Mouse (Mus musculus) midbrain, embryonic 13.5 days (tissue): Measurements from ENCODE around the gene Hnrnpa3. TPM values are rescaled to one million over a fixed set of nuclear protein-coding genes. Genes with fewer than 3 reads are reported as not detected.
"Not testable (repeated sequence)": the region's sequence is repeated elsewhere in the genome, so short reads cannot be mapped to it uniquely, and the experiment has no call there.

Experiments used
- ATAC-seq: fragments of 200-750 bp; cut with Nextera tagmentation; 2 replicates; pipeline ENCODE4 v1.8.0; 2017; ENCODE audit warnings: mild to moderate bottlenecking, moderate TSS enrichment, moderate library complexity
- H3K27ac ChIP-seq: fragments of 300-500 bp; sonication (generic); 2 replicates; pipeline ENCODE4 v1.5.1; 2015; ENCODE audit warnings: inconsistent platforms, mild to moderate bottlenecking, moderate library complexity
- H3K27me3 ChIP-seq: fragments of 300-500 bp; sonication (generic); 2 replicates; pipeline ENCODE4 v1.6.1; 2015; ENCODE audit warnings: mild to moderate bottlenecking, inconsistent platforms
- H3K36me3 ChIP-seq: fragments of 300-500 bp; sonication (generic); 2 replicates; pipeline ENCODE4 v1.6.1; 2015; ENCODE audit warnings: mild to moderate bottlenecking, inconsistent platforms
- H3K4me1 ChIP-seq: fragments of 300-500 bp; sonication (generic); replicated peaks from 2 replicates; pipeline ENCODE4 v1.6.1; 2015; ENCODE audit warnings: inconsistent platforms
- H3K4me2 ChIP-seq: fragments of 300-500 bp; sonication (generic); replicated peaks from 2 replicates; pipeline ENCODE4 v1.6.1; 2015; ENCODE audit warnings: moderate library complexity, mild to moderate bottlenecking, inconsistent platforms
- H3K4me3 ChIP-seq: fragments of 300-500 bp; sonication (generic); replicated peaks from 2 replicates; pipeline ENCODE4 v1.5.1; 2015; ENCODE audit warnings: mild to moderate bottlenecking, inconsistent platforms
- H3K9ac ChIP-seq: fragments of 300-500 bp; sonication (generic); replicated peaks from 2 replicates; pipeline ENCODE4 v1.6.1; 2015; ENCODE audit warnings: mild to moderate bottlenecking, inconsistent platforms
- H3K9me3 ChIP-seq: fragments of 300-500 bp; sonication (generic); 2 replicates; pipeline ENCODE4 v1.6.1; 2016; ENCODE audit warnings: mild to moderate bottlenecking, inconsistent platforms
- WGBS: fragments of 180-500 bp; shearing (Covaris S2); methylation state at CpG from one replicate; pipeline ENCODE4 v1.1.7; 2015; 5-methylcytosine and 5-hydroxymethylcytosine counted together
- polyA plus RNA-seq: library from polyadenylated mRNA; unstranded; fragments of >200 nt; fragmentation: Nextera tagmentation; extraction: Ambion mirVana; gene quantifications from 2 replicates; pipeline ENCODE4 v1.2.1, GENCODE M21; 2015

Gene Hnrnpa3
- polyA plus RNA-seq, 1 experiment from 2014 or later, result 291 TPM

DNA sequence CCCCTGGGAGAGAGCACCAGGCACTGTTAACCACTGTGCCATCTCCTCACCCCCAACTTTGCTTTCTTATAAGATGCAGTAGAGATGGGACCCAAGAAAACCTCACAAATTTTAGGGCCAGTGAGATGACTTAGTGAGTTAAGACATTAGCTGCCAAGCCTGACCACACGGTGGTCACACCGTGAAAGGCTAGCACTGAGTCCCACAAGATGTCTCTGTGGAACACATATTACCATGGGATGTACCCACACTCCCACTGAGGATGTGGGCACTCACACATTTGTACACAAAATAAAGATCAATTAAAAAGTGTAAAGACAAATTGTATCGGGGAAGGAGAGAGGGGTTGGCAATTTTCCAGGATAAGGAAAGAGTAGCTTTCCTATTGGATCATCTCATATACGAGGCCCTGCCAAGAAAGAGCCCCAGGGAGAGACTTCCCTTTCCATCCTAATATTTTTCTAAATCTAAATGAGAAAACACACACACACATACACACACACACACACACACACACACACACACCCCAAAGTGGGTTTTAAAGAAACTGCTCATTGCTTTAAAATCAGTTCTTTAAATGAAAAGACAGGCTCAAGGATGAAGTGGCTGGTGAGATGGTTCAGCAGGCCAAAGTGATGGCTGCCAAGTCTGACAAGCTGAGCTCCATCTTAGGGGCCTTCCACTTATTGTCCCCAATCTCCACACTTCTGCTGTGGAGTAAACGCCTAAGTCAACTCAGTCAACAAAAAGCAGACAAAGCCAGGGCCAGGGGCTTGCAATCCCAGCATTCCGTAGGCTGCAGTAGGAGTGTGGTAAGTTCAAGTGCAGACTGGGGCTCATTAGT lies 32.2 kb upstream of the Hnrnpa3 start:
- 80% methylated on average over 6 of the region's 6 CpGs for WGBS
- ATAC-seq, result no peak
- no peaks in the 10 kb centered on the region for H3K27me3 ChIP-seq
- no peak overlapping the region for H3K4me2 ChIP-seq
- H3K27ac ChIP-seq, result no peak overlapping the region
- no peaks in the 10 kb centered on the region for H3K9me3 ChIP-seq
- H3K4me3 ChIP-seq, result no peak overlapping the region
- H3K9ac ChIP-seq, result no peak overlapping the region
- no peaks in the 10 kb centered on the region for H3K4me1 ChIP-seq
- no peaks in the 10 kb centered on the region for H3K36me3 ChIP-seq

DNA sequence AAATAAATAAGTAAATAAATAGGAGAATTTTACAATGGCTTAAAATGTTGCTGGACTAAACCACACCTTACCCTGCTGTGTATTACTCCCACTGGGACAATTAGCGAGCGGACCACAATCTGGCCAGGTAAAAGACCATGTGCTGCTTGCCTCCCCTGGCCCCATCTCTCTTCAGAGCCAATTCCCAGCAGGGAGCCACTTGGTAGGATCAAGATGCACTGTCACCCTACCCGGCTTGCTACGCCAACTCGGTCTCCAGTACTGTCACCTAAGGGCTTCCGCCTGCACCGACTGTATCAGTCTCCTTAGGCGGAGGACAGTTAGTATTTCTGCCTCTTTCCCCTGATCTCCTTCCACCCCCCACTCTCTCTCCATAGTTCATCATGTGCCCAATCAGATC lies 30.6 kb upstream of the Hnrnpa3 start:
- 89% methylated on average over 8 of the region's 8 CpGs for WGBS

DNA sequence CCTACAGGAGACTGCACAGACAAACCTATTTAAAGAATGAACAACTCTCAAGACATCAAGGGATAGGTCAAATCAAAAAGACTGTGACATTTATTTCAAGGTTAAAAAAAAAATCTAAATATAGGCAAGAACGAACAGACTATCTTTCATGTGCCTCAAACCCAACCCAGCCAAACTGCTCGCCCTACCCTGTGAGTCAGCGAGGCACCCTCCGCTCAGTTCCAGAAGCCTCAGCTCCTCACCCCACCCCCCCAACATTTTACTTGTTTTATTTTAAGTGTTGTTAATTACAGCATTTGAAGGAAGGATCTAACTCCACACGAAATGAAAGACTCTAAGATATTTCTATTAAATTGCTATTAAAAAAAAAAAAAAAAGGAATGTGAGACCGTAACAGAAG lies 27.6 kb upstream of the Hnrnpa3 start:
- 91% methylated on average over 6 of the region's 6 CpGs for WGBS
- no peak overlapping the region for H3K9ac ChIP-seq
- no peak overlapping the region for H3K4me3 ChIP-seq
- H3K27me3 ChIP-seq, result no peaks in the 10 kb centered on the region
- no peak overlapping the region for H3K4me2 ChIP-seq
- ATAC-seq, result no peak
- H3K9me3 ChIP-seq, result no peaks in the 10 kb centered on the region
- H3K36me3 ChIP-seq, result no peaks in the 10 kb centered on the region
- H3K27ac ChIP-seq, result no peak overlapping the region
- no peaks in the 10 kb centered on the region for H3K4me1 ChIP-seq

More for the DNA sequence above, 30.6 kb upstream of the Hnrnpa3 start:
- no peak overlapping the region for H3K4me3 ChIP-seq
- no peak for ATAC-seq
- no peaks in the 10 kb centered on the region for H3K27me3 ChIP-seq
- no peaks in the 10 kb centered on the region for H3K36me3 ChIP-seq
- H3K9ac ChIP-seq, result no peak overlapping the region
- H3K4me2 ChIP-seq, result no peak overlapping the region
- no peaks in the 10 kb centered on the region for H3K4me1 ChIP-seq
- no peak overlapping the region for H3K27ac ChIP-seq
- H3K9me3 ChIP-seq, result no peaks in the 10 kb centered on the region

GRCm38 (mm10) chr2:75632043-75632442 lies 27.0 kb upstream of the Hnrnpa3 start:
- no peak overlapping the region for H3K4me2 ChIP-seq
- H3K27ac ChIP-seq, result no peak overlapping the region
- no peaks in the 10 kb centered on the region for H3K27me3 ChIP-seq
- H3K9ac ChIP-seq, result no peak overlapping the region
- H3K4me3 ChIP-seq, result no peak overlapping the region
- no peaks in the 10 kb centered on the region for H3K36me3 ChIP-seq
- WGBS, result 89% methylated on average over 6 of the region's 6 CpGs
- ATAC-seq, result no peak
- no peaks in the 10 kb centered on the region for H3K4me1 ChIP-seq
- H3K9me3 ChIP-seq, result no peaks in the 10 kb centered on the region

DNA sequence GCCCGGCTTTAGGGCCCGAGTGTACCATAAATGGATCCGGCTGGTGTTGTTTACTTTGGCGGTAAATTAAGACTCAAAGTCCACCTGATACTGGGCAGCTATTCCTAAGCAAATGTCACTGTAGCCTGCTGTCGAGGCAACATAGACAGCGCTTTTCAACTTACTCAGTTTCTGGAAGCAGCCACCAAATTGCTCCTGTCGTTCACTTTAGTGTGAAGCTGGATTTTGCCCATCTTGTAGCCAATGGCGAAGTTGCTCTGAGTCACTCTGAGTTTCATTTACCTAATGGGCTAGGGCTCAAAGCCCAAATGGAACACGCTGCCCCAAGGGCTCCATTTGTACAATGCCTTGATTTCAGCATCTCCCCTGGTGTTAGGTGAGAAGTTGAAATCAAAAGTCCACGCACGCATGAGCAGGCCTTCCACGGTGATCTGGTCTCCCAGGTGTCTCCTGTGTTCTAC lies 26.3 kb upstream of the Hnrnpa3 start:
- H3K4me2 ChIP-seq, result no peak overlapping the region
- no peak overlapping the region for H3K27ac ChIP-seq
- no peaks in the 10 kb centered on the region for H3K4me1 ChIP-seq
- no peaks in the 10 kb centered on the region for H3K9me3 ChIP-seq
- WGBS, result 93% methylated on average over 12 of the region's 12 CpGs
- H3K9ac ChIP-seq, result no peak overlapping the region
- H3K27me3 ChIP-seq, result no peaks in the 10 kb centered on the region
- no peak for ATAC-seq
- H3K4me3 ChIP-seq, result no peak overlapping the region
- no peaks in the 10 kb centered on the region for H3K36me3 ChIP-seq

GRCm38 (mm10) chr2:75633381-75633780 lies 25.7 kb upstream of the Hnrnpa3 start:
- Histone ChIP-seq H3K4me1 (no peaks in the 10 kb centered on the region), H3K36me3 (no peaks in the 10 kb centered on the region), H3K9me3 (no peaks in the 10 kb centered on the region), H3K4me3 (no peak overlapping the region), H3K27me3 (no peaks in the 10 kb centered on the region), H3K27ac (no peak overlapping the region), H3K4me2 (no peak overlapping the region), H3K9ac (no peak overlapping the region)
- no peak for ATAC-seq
- WGBS, result 87% methylated on average over 6 of the region's 6 CpGs

- Histone ChIP-seq H3K27ac (no peak overlapping the region), H3K4me1 (no peaks in the 10 kb centered on the region), H3K9ac (no peak overlapping the region), H3K9me3 (no peaks in the 10 kb centered on the region), H3K4me2 (no peak overlapping the region), H3K36me3 (no peaks in the 10 kb centered on the region), H3K27me3 (no peaks in the 10 kb centered on the region), H3K4me3 (no peak overlapping the region)
- ATAC-seq, result no peak
- WGBS, result 80% methylated on average over 5 of the region's 5 CpGs
Observed at GRCm38 (mm10) chr2:75633784-75634183, 25.3 kb upstream of the Hnrnpa3 start.

GRCm38 (mm10) chr2:75634431-75634830 lies 24.6 kb upstream of the Hnrnpa3 start:
- not testable (repeated sequence) for H3K4me3 ChIP-seq, H3K4me1 ChIP-seq, H3K36me3 ChIP-seq, H3K9ac ChIP-seq, H3K4me2 ChIP-seq, H3K27me3 ChIP-seq, H3K27ac ChIP-seq, H3K9me3 ChIP-seq, ATAC-seq
- 95% methylated on average over 14 of the region's 14 CpGs for WGBS

- Histone ChIP-seq H3K27ac (no peak overlapping the region), H3K36me3 (no peaks in the 10 kb centered on the region), H3K9ac (no peak overlapping the region), H3K27me3 (no peaks in the 10 kb centered on the region), H3K4me1 (no peaks in the 10 kb centered on the region), H3K4me3 (no peak overlapping the region), H3K4me2 (no peak overlapping the region), H3K9me3 (no peaks in the 10 kb centered on the region)
- 74% methylated on average over 6 of the region's 6 CpGs for WGBS
- no peak for ATAC-seq
Observed at GRCm38 (mm10) chr2:75636261-75637054, 22.6 kb upstream of the Hnrnpa3 start.

DNA sequence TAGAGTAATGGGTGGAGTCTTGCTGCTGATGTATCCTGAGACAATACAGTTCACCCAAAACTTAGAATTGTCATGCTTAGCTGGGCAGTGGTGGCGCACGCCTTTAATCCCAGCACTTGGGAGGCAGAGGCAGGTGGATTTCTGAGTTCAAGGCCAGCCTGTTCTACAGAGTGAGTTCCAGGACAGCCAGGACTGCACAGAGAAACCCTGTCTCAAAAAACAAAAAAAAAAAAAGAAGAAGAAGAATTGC lies 22.1 kb upstream of the Hnrnpa3 start:
- H3K36me3 ChIP-seq, H3K4me3 ChIP-seq, H3K4me2 ChIP-seq, H3K27me3 ChIP-seq, H3K27ac ChIP-seq, ATAC-seq, H3K9me3 ChIP-seq, H3K9ac ChIP-seq, H3K4me1 ChIP-seq: not testable (repeated sequence)
- WGBS, result 95% methylated on average over 2 of the region's 2 CpGs

DNA sequence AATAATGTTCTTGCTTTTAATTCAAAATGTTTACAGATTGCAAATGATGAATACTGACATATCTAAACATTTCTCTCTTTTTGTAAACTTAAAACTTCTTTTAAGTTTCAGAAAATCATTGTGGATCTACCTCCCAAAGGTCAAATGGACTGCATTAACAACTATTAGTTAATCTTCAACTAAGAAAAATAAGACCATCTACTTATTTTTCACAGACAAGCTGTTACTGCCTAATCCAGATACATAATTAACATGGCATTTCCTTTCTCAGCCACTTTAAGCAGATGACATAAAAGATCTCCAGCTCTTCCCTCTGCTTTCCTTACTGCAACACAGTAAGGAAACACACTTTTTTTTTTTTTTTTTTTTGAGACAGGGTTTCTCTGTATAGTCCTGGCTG lies 21.7 kb upstream of the Hnrnpa3 start:
- Histone ChIP-seq H3K4me1 (no peaks in the 10 kb centered on the region), H3K27ac (no peak overlapping the region), H3K4me3 (no peak overlapping the region), H3K9me3 (no peaks in the 10 kb centered on the region), H3K9ac (no peak overlapping the region), H3K36me3 (no peaks in the 10 kb centered on the region), H3K4me2 (no peak overlapping the region), H3K27me3 (no peaks in the 10 kb centered on the region)
- ATAC-seq, result no peak

GRCm38 (mm10) chr2:75637822-75638221 lies 21.2 kb upstream of the Hnrnpa3 start:
- H3K4me3 ChIP-seq, H3K27ac ChIP-seq, H3K36me3 ChIP-seq, ATAC-seq, H3K27me3 ChIP-seq, H3K9me3 ChIP-seq, H3K4me1 ChIP-seq, H3K4me2 ChIP-seq, H3K9ac ChIP-seq: not testable (repeated sequence)
- WGBS, result 88% methylated on average over 6 of the region's 6 CpGs
